Mouse (Mus musculus): Measurements from ENCODE around the gene Clcnkb.

- TF ChIP-seq EP300 (optimal IDR thresholded peaks at IDR 0.05) (no peak), CTCF (IDR thresholded peaks at IDR 0.05; ENCODE audit: low read depth) (no peak)
Observed at GRCm38 (mm10) chr4:141451251-141451650, 35.4 kb upstream of the Clcnkb start.

Measured in stomach, postnatal 0 days (tissue).